Mouse (Mus musculus) small intestine, adult 2 months (tissue): ENCODE measurements around the gene Ets1.

Source experiments
- CTCF ChIP-seq: fragments of 200-500 bp; IDR thresholded peaks from 2 replicates; pipeline ENCODE4 v1.5.1; 2012; ENCODE audit warnings: low read depth, mild to moderate bottlenecking, control low read depth, inconsistent platforms, low read length, moderate library complexity, mixed read lengths; ENCODE audit not compliant: insufficient replicate concordance, insufficient read length; ENCODE audit errors: extremely low read depth
- POLR2A ChIP-seq: fragments of 200-500 bp; IDR thresholded peaks from 2 replicates; pipeline ENCODE4 v1.6.1; 2012; ENCODE audit warnings: low read depth, mild to moderate bottlenecking, control low read depth, inconsistent platforms, low read length, moderate library complexity

DNA sequence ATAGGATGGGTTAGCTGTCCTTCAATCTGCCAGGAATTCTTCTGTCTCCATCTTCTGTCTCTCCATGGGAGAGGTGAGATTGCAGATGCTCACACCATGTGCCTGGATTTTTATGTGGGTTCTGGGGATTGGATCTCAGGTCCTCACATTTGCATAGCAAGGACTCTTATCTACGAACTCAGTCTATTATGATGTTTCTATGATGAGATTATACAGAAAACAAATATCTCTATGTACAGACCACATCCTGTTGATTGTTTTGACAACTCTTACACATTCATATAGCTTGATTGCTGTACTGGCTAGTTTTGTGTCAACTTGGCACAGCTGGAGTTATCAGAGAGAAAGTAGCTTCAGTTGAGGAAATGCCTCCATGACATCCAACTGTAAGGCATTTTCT is 162.2 kb downstream of the Ets1 start:
- no peak for TF ChIP-seq POLR2A
- no peak for TF ChIP-seq CTCF
